Mouse (Mus musculus): ENCODE data around the gene Cdrt4.

DNA sequence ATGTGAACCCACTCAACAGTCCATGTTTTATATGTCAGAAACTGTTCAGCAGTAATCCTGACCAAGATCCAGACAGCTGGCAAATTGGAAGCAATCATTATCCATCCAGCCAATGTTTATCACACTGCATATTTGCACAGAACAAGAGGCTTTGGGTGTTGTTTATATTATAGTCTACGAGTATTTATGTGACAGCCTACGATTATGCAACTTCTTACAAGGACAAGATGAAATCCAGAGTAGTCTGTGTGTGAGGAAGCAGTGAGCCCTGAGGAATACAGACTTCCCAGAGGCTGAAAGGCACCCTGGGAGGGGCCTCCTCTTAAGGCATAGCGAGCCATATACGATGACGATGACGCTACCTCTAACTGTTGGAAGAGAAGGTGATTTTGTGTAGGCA, 74.5 kb downstream of the Cdrt4 start:
- TF ChIP-seq POLR2A (IDR thresholded peaks at IDR 0.05; ENCODE audit: borderline replicate concordance, extremely low read depth, insufficient read depth, insufficient read length, poor library complexity, severe bottlenecking) = no peak
- TF ChIP-seq CTCF (IDR thresholded peaks at IDR 0.05; ENCODE audit: borderline replicate concordance, extremely low read depth, insufficient read depth, insufficient read length) = no peak

Data from brain, embryonic 14.5 days (tissue).